Mouse (Mus musculus) ovary, postnatal 10 days (tissue): ENCODE data around the gene Fam181a.

Experiments
- DNase-seq: peaks from one replicate; pipeline ENCODE4 v3.0.0; 2022; ENCODE audit warnings: low spot score

Gene Fam181a

GRCm38 (mm10) chr12:103315831-103316545, 5.2 kb downstream of the Fam181a start:
- DNase-seq, result no peak

- DNase-seq, result no peak
These were observed 12.0 kb downstream of the Fam181a start for GRCm38 (mm10) chr12:103322801-103323200.

GRCm38 (mm10) chr12:103325156-103325857, 14.5 kb downstream of the Fam181a start:
- peak; percentile 63 for DNase-seq

- no peak for DNase-seq
These were observed 15.8 kb downstream of the Fam181a start for GRCm38 (mm10) chr12:103326569-103326968.

- no peak for DNase-seq
These were observed 16.3 kb downstream of the Fam181a start for GRCm38 (mm10) chr12:103327107-103327506.

GRCm38 (mm10) chr12:103328448-103329191, 17.8 kb downstream of the Fam181a start:
- no peak for DNase-seq

- no peak for DNase-seq
These were observed 20.7 kb downstream of the Fam181a start for GRCm38 (mm10) chr12:103331491-103331890.

- DNase-seq, result no peak
These were observed 22.1 kb downstream of the Fam181a start for GRCm38 (mm10) chr12:103332879-103333278.

GRCm38 (mm10) chr12:103333426-103333825, 22.7 kb downstream of the Fam181a start:
- DNase-seq, result no peak

GRCm38 (mm10) chr12:103336766-103337165, 26.0 kb downstream of the Fam181a start:
- DNase-seq, result no peak

GRCm38 (mm10) chr12:103338162-103338798, 27.5 kb downstream of the Fam181a start:
- DNase-seq, result no peak

GRCm38 (mm10) chr12:103341212-103341611, 30.4 kb downstream of the Fam181a start:
- no peak for DNase-seq

- no peak for DNase-seq
These were observed 32.7 kb downstream of the Fam181a start for GRCm38 (mm10) chr12:103343456-103343855.

GRCm38 (mm10) chr12:103344934-103345333, 34.2 kb downstream of the Fam181a start:
- no peak for DNase-seq

- no peak for DNase-seq
These were observed 36.2 kb downstream of the Fam181a start for GRCm38 (mm10) chr12:103346945-103347344.

- DNase-seq, result no peak
These were observed 36.6 kb downstream of the Fam181a start for GRCm38 (mm10) chr12:103347406-103347805.

GRCm38 (mm10) chr12:103348506-103348905, 37.7 kb downstream of the Fam181a start:
- peak; percentile 51 for DNase-seq

- no peak for DNase-seq
These were observed 42.0 kb downstream of the Fam181a start for GRCm38 (mm10) chr12:103352735-103353134.

GRCm38 (mm10) chr12:103353538-103353937, 42.8 kb downstream of the Fam181a start:
- no peak for DNase-seq

GRCm38 (mm10) chr12:103355746-103356414, 45.1 kb downstream of the Fam181a start, which contains the start of gene Asb2:
Gene Asb2 (minus strand): TSS chr12:103356001.
- no peak for DNase-seq

GRCm38 (mm10) chr12:103356415-103356748, 45.6 kb downstream of the Fam181a start:
- DNase-seq, result no peak

- DNase-seq, result no peak
These were observed 47.4 kb downstream of the Fam181a start for GRCm38 (mm10) chr12:103358216-103358615.
